Mouse (Mus musculus) cerebellum, adult 2 months (tissue): Measurements from ENCODE around the gene Psmb7.

Source experiments
- CTCF ChIP-seq: fragments of 200-500 bp; IDR thresholded peaks from 2 replicates; pipeline ENCODE4 v1.5.1; 2011; ENCODE audit warnings: low read depth, mild to moderate bottlenecking, control low read depth, low read length, moderate library complexity, borderline replicate concordance; ENCODE audit not compliant: insufficient read depth
- POLR2A ChIP-seq: fragments of 200-500 bp; IDR thresholded peaks from 2 replicates; pipeline ENCODE4 v1.6.1; 2011; ENCODE audit warnings: low read length, control low read depth, borderline replicate concordance; ENCODE audit not compliant: insufficient read depth

DNA sequence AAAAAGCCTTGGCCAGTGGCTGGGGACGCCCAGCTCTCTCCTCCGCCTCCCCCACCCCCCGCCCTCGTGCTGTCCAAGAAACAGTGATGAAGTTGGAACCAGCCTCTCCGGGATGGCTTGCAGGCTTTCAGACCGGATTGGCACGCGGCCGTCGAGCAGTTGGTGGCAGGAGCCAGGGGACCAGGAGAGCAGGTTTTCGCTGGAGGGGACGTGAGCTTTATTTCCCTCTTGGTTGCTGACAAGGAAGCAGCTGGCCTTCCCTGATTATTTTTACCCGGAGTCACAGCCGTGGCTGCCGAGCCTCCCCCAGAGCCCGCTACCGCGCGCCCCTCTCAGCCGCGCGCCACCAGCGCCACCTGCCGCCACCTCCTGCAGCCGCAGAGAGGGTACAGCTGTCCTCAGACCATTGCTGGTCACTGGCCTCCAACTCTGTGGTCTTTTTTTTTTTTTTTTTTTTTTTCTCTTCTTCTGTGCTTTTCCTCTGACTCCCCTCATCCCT lies 14.5 kb upstream of the Psmb7 start:
- TF ChIP-seq CTCF: peak; percentile 77
- TF ChIP-seq POLR2A: no peak
